Mouse (Mus musculus) testis, adult 2 months (tissue): ENCODE results near the gene Slc2a5. TPM values are rescaled to one million over a fixed set of nuclear protein-coding genes. Genes with fewer than 3 reads are reported as not detected.

Experiments
- H3K27ac ChIP-seq: fragments of 200-500 bp; 2 replicates; pipeline ENCODE4 v1.5.1; 2012; ENCODE audit warnings: low read depth, low read length; ENCODE audit not compliant: control insufficient read depth, insufficient read depth
- H3K27me3 ChIP-seq: fragments of 200-500 bp; 2 replicates; pipeline ENCODE4 v1.6.1; 2012; ENCODE audit warnings: mild to moderate bottlenecking, low read length, moderate library complexity; ENCODE audit not compliant: control insufficient read depth, insufficient read depth
- H3K36me3 ChIP-seq: fragments of 200-500 bp; 2 replicates; pipeline ENCODE4 v1.6.1; 2012; ENCODE audit warnings: mild to moderate bottlenecking, low read length; ENCODE audit not compliant: control insufficient read depth, insufficient read depth
- H3K4me1 ChIP-seq: fragments of 200-500 bp; 2 replicates; pipeline ENCODE4 v1.6.1; 2012; ENCODE audit warnings: low read length; ENCODE audit not compliant: control insufficient read depth, insufficient read depth
- H3K4me3 ChIP-seq: fragments of 200-500 bp; 2 replicates; pipeline ENCODE4 v1.5.1; 2012; ENCODE audit warnings: low read depth, mild to moderate bottlenecking, low read length, moderate library complexity, mixed read lengths; ENCODE audit not compliant: control insufficient read depth
- CTCF ChIP-seq: fragments of 200-500 bp; IDR thresholded peaks from 2 replicates; pipeline ENCODE4 v1.5.1; 2012; ENCODE audit warnings: low read depth, mild to moderate bottlenecking, inconsistent platforms, low read length, moderate library complexity; ENCODE audit not compliant: control insufficient read depth, insufficient read depth, insufficient replicate concordance
- POLR2A ChIP-seq: fragments of 200-500 bp; IDR thresholded peaks from 2 replicates; pipeline ENCODE4 v1.6.1; 2012; ENCODE audit warnings: low read depth, mild to moderate bottlenecking, inconsistent platforms, low read length, moderate library complexity; ENCODE audit not compliant: control insufficient read depth
- polyA plus RNA-seq: library from polyadenylated mRNA; depleted of rRNA; stranded (reverse); fragments of >200 nt; gene quantifications from 2 replicates; pipeline ENCODE4 v1.2.3, GENCODE M21; 2012; rRNA removed

Slc2a5 gene
- polyA plus RNA-seq, 1 experiment = 736 TPM

DNA sequence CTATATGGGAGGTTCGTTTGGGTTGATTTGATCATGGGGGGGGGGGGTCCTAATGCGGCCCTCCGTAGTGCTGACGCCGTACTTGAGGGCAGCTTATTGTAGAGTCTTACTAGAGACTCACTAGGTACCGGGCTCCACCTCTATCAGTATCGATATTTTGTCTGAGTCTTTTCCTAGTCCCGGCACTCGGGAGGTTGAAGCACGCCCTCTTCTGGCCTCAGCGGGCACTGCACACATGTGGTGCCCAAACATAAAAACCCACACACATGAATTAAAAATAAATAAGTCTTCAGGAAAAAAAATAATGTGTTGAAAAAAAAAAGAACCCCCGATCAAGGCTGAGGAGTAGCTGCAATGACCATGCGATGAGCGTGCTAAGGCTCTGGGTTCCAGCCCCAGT, 54.9 kb downstream of the Slc2a5 start:
- Histone ChIP-seq H3K36me3 (no peaks in the 10 kb centered on the region), H3K4me3 (no peak overlapping the region), H3K27me3 (no peaks in the 10 kb centered on the region), H3K4me1 (peaks cover 4% of the 10 kb centered on the region), H3K27ac (no peak overlapping the region)
- TF ChIP-seq POLR2A = no peak
- TF ChIP-seq CTCF = peak; percentile 63; the same call in 1 of the 2 replicates

DNA sequence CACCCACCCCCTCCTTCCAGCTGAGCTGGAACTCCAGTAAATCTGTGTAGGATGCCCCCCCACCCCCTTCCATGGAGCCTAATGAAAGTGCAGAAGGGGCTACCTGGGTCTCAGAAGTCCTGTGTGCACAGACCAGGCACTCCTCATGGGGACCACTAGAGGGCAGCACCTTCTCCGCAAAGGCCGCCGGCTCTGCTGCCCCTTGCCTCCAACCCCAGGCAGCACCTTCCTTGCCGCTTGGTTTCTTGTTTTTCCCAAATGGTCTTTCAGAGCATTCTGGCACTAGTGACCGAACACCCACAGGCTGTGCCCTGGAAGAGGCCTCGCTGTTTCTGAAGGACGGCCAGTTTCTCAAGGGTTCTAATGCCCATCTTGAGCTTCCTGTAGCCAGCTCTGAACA, 57.5 kb downstream of the Slc2a5 start:
- Histone ChIP-seq H3K27me3 (no peaks in the 10 kb centered on the region), H3K27ac (no peak overlapping the region), H3K4me3 (peak overlapping the region; percentile 73), H3K36me3 (no peaks in the 10 kb centered on the region), H3K4me1 (peaks cover 4% of the 10 kb centered on the region)
- TF ChIP-seq CTCF (peak; percentile 94), POLR2A (no peak)

DNA sequence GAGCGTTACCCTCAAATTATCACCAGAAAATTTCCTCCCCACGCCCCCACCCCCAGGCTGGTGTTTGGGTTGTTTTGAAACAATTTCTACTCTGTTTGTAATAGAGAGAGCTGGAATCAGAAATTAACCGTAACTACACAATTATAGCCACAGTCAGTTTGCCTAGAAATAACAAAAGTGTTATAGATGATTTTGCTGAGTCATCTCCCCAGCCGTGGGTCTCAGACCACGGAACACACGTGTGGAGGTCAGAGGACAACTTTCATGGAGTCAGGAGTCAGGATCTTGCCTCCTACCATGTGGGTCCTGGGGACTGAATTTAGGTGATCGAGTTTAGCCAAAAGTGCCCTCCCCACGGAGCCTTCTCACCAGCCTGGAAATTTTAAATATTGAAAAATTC, 58.0 kb downstream of the Slc2a5 start:
- TF ChIP-seq CTCF (no peak), POLR2A (no peak)
- H3K36me3 ChIP-seq = no peaks in the 10 kb centered on the region

DNA sequence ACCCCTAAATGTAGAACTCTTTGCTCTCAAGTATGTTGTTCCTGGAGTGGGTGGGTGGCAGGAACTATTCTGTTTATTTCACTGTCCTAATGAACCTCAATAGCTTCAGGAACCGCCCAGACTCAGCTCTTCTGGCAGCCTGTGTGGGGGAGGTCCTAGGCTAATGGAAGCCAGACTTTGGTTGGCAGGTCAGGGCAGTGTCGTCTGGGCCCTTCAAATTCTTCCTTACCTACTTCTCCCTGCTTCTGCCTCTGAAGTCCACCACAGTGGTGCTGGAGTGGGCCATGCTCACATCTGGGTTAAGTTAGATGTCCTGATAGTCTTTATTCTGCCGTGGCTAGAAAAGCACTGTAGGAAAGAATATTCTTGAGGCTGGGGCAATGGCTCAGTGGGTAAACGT, 59.0 kb downstream of the Slc2a5 start:
- Histone ChIP-seq H3K36me3 (no peaks in the 10 kb centered on the region), H3K27me3 (no peaks in the 10 kb centered on the region), H3K4me1 (peaks cover 4% of the 10 kb centered on the region), H3K27ac (no peak overlapping the region), H3K4me3 (no peak overlapping the region)
- TF ChIP-seq CTCF (no peak), POLR2A (no peak)

More for the DNA sequence above, 58.0 kb downstream of the Slc2a5 start:
- Histone ChIP-seq H3K27ac (no peak overlapping the region), H3K4me1 (peaks cover 4% of the 10 kb centered on the region), H3K4me3 (no peak overlapping the region), H3K27me3 (no peaks in the 10 kb centered on the region)

DNA sequence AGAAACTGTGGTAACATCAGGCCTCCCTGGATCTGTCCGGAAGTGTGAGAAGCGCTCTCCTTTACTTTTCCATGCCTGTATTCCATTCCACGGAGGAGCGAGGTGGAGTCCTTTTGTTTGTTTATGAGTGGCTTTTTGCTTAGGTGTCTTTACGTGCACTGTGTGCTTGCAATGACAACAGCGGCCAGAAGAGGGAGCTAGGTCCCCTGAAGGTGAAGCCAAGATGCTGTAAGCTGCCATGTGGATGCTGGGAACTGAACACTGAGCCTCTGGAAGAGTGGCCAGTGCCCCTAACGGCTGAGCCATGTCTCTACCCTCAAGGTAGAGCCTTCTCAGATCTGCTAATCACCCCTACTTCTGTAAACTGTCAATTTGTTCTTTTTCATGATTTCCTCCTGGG, 62.2 kb downstream of the Slc2a5 start:
- Histone ChIP-seq H3K4me3 (no peak overlapping the region), H3K27ac (no peak overlapping the region), H3K4me1 (peaks cover 2% of the 10 kb centered on the region; the same call in 1 of the 2 replicates), H3K27me3 (no peaks in the 10 kb centered on the region), H3K36me3 (no peaks in the 10 kb centered on the region)
- TF ChIP-seq CTCF = peak; percentile 76; the same call in 1 of the 2 replicates
- TF ChIP-seq POLR2A = no peak

DNA sequence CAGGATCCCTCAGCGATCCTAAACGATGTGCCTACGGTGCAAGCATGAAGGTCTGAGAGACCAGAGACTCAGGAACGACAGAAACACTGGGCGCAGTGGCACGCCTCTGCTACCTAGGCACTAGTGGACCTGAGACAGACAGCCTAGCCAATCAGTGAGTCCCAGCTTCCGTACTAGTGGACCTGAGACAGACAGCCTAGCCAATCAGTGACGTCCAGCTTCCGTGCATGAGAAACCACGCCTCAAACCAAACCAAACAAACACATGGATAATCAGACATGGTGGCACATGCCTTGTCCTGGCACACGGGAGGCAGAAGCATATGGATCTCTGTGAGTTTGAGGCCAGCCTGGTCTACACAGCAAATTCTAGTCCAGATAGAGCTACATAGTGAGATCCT, 69.2 kb downstream of the Slc2a5 start:
- no peak overlapping the region for H3K27ac ChIP-seq
- H3K4me3 ChIP-seq = no peak overlapping the region
- TF ChIP-seq CTCF (no peak), POLR2A (no peak)
- no peaks in the 10 kb centered on the region for H3K36me3 ChIP-seq
- no peaks in the 10 kb centered on the region for H3K27me3 ChIP-seq
- H3K4me1 ChIP-seq = peaks cover 3% of the 10 kb centered on the region; the same call in 1 of the 2 replicates

DNA sequence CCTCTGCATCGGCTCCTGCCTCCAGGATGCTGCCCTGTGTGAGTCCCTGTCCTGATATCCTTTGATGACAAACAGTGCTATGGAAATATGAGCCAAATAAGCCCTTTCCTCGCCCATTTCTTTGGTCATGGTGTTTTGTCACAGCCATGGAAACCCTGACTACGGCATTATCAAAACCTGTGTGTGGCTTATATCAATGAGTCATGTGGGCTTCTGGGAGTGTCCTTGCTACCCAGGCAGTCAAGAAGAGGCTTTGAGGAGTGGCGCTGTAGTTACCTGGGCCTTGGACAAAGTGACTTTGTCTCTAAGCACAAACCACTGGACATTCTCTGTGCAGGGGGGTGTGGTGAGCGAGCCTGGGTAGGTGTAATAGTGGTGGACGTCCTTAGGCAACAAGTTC, 73.1 kb downstream of the Slc2a5 start:
- TF ChIP-seq POLR2A = no peak
- no peak for TF ChIP-seq CTCF
- H3K36me3 ChIP-seq = no peaks in the 10 kb centered on the region
- no peaks in the 10 kb centered on the region for H3K27me3 ChIP-seq
- no peak overlapping the region for H3K4me3 ChIP-seq
- H3K4me1 ChIP-seq = peaks cover 8% of the 10 kb centered on the region; the same call in 1 of the 2 replicates
- no peak overlapping the region for H3K27ac ChIP-seq

Other genes with a start within 250 kb of the Slc2a5 start
- 71.5 and 79.1 TPM in 2 replicates for gene Spsb1, start 164.2 kb upstream of the Slc2a5 start, polyA plus RNA-seq
- gene H6pd, start 110.3 kb upstream of the Slc2a5 start, polyA plus RNA-seq = 7.2 and 7.3 TPM in 2 replicates
- gene Gpr157, start 31.9 kb upstream of the Slc2a5 start, polyA plus RNA-seq = 0.96 and 1.3 TPM in 2 replicates
- not detected in 2 replicates for gene Slc2a7, start 29.7 kb downstream of the Slc2a5 start, polyA plus RNA-seq
- gene Car6, start 82.0 kb downstream of the Slc2a5 start, polyA plus RNA-seq = 0.10 TPM in 1 of 2 replicates, not detected in the other
- gene Eno1, start 117.4 kb downstream of the Slc2a5 start, polyA plus RNA-seq = 477 and 586 TPM in 2 replicates
- gene Rere, start 162.4 kb downstream of the Slc2a5 start, polyA plus RNA-seq = 21.1 and 26.2 TPM in 2 replicates